Mouse (Mus musculus) myocyte (in vitro differentiated cells): ENCODE measurements around the gene Grin3b.

Source experiments
- MAX ChIP-seq: IDR thresholded peaks from one replicate; pipeline ENCODE4 v1.6.1; 2011; ENCODE audit warnings: low read depth, mild to moderate bottlenecking, control low read depth
- POLR2A ChIP-seq: IDR thresholded peaks from one replicate; pipeline ENCODE4 v1.6.1; 2011; ENCODE audit warnings: low read depth, mild to moderate bottlenecking, control low read depth, moderate library complexity; ENCODE audit not compliant: insufficient read length

GRCm38 (mm10) chr10:79936911-79937441 lies 33.5 kb upstream of the Grin3b start:
- no peak for TF ChIP-seq POLR2A
- no peak for TF ChIP-seq MAX
